Mouse (Mus musculus): ENCODE data around the gene B3galt4. TPM values are rescaled to one million over a fixed set of nuclear protein-coding genes. Genes with fewer than 3 reads are reported as not detected.
"Not testable (repeated sequence)": the region's sequence is repeated elsewhere in the genome, so short reads cannot be mapped to it uniquely, and the experiment has no call there.

B3galt4 gene
- total RNA-seq (2014; rRNA removed) (8.9 and 12.3 TPM in 2 replicates), polyA plus RNA-seq (2015; fragmentation: Nextera tagmentation; extraction: Ambion mirVana) (10.7 and 11.6 TPM in 2 replicates)

DNA sequence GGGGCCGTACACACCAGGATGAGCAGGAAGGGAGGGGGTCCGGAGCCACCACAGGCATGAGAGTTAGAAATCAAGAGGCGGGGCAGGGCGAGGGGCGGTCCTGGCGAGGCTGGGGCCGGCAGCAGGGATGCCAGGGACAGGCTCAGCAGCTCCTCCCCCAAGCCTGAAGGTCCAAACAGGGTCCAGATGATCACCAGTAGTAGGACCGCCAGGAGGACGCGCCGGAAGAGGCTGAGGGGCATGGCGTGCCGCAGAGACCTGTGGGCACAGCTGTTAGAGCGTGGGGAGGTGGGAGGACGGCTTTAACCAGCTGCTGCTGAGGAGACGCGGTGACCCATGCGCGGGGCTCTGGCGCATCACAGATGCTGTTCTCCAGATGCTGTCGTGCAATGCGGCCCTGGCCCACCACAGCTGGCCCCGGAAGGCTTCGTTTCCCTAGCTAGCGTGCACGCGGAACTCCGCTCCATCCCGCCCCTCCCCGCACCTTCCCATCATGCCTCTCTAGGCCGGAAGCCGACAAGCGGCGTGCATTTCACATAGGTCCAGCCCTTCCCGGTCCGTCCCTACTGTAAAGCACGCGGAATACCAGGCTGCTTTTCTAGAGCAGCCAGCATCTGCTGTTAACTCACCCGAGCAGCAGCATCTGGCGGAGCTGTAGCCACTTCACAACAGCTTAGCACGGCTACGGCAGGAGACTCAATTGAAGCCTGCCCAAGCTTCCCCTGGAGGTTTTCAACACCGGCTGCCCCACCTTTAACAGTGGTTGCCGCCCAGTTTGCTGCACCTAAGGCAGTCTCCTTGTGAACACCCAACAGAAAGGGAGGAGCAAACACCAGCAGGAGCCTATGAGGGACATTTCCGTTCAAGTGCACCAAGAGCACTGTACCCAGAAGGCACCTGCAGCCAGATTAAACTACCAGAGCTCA lies at the start of gene B3galt4:
Gene B3galt4 (minus strand): TSS at position 468 of the 926 bp plus-strand sequence.
- peaks cover 15% of the 10 kb centered on the region; the same call in 1 of the 2 replicates for H3K4me1 ChIP-seq (ENCODE audit: insufficient read depth, low read length)
- peak; percentile 92 for DNase-seq (ENCODE audit: low spot score)
- H3K4me2 ChIP-seq (ENCODE audit: low read depth, low read length), result peak within 1 kb of the TSS; percentile 89
- H3K27me3 ChIP-seq (ENCODE audit: insufficient read depth, low read length), result no peaks in the 10 kb centered on the region
- WGBS, result 1% methylated on average over 38 of the region's 45 CpGs
- peak within 1 kb of the TSS; percentile 50 for H3K4me3 ChIP-seq (ENCODE audit: low read length)
- ATAC-seq, result peak; percentile 85
- no peaks in the 10 kb centered on the region for H3K9me3 ChIP-seq (ENCODE audit: low read length)
- peak within 1 kb of the TSS; percentile 77 for H3K9ac ChIP-seq (replicated peaks; ENCODE audit: low read length)
- H3K27ac ChIP-seq, result peak within 1 kb of the TSS; percentile 91
- H3K36me3 ChIP-seq (ENCODE audit: insufficient read depth, low read length), result peaks cover 11% of the 10 kb centered on the region
- TF ChIP-seq CTCF (IDR thresholded peaks at IDR 0.05; ENCODE audit: low read depth), result peak; percentile 36

GRCm38 (mm10) chr17:34000796-34001195 lies 49.5 kb upstream of the B3galt4 start:
- WGBS, result 63% methylated on average over 2 of the region's 2 CpGs
- H3K27me3 ChIP-seq (ENCODE audit: insufficient read depth, low read length); ATAC-seq; H3K36me3 ChIP-seq (ENCODE audit: insufficient read depth, low read length); H3K4me3 ChIP-seq (ENCODE audit: low read length); H3K9me3 ChIP-seq (ENCODE audit: low read length); H3K4me1 ChIP-seq (ENCODE audit: insufficient read depth, low read length); DNase-seq (ENCODE audit: low spot score); H3K4me2 ChIP-seq (ENCODE audit: low read depth, low read length); H3K27ac ChIP-seq; H3K9ac ChIP-seq (replicated peaks; ENCODE audit: low read length): not testable (repeated sequence)

- Histone ChIP-seq H3K27ac (no peak within 1 kb of the TSS), H3K9me3 (ENCODE audit: low read length) (no peaks in the 10 kb centered on the region), H3K4me2 (ENCODE audit: low read depth, low read length) (peak within 1 kb of the TSS; percentile 76), H3K4me1 (ENCODE audit: insufficient read depth, low read length) (no peaks in the 10 kb centered on the region), H3K27me3 (ENCODE audit: insufficient read depth, low read length) (no peaks in the 10 kb centered on the region; the same call in 1 of the 2 replicates), H3K36me3 (ENCODE audit: insufficient read depth, low read length) (no peaks in the 10 kb centered on the region), H3K4me3 (ENCODE audit: low read length) (peak within 1 kb of the TSS; percentile 45), H3K9ac (replicated peaks; ENCODE audit: low read length) (no peak within 1 kb of the TSS; the same call in 1 of the 2 replicates)
- under 1% methylated on average over 30 of the region's 30 CpGs for WGBS
- peak; percentile 76 for DNase-seq (ENCODE audit: low spot score)
- ATAC-seq, result peak; percentile 92
- no peak for TF ChIP-seq CTCF (IDR thresholded peaks at IDR 0.05; ENCODE audit: low read depth)
These were observed 48.9 kb upstream of the B3galt4 start, which contains the start of gene H2-K1 for GRCm38 (mm10) chr17:34000150-34000537. Gene H2-K1, minus strand, starts transcription at chr17:34000347.

- Histone ChIP-seq H3K27me3 (ENCODE audit: insufficient read depth, low read length) (no peaks in the 10 kb centered on the region; the same call in 1 of the 2 replicates), H3K36me3 (ENCODE audit: insufficient read depth, low read length) (no peaks in the 10 kb centered on the region), H3K4me3 (ENCODE audit: low read length) (peak overlapping the region; percentile 45), H3K9ac (replicated peaks; ENCODE audit: low read length) (no peak overlapping the region; the same call in 1 of the 2 replicates), H3K4me1 (ENCODE audit: insufficient read depth, low read length) (no peaks in the 10 kb centered on the region), H3K27ac (no peak overlapping the region), H3K9me3 (ENCODE audit: low read length) (no peaks in the 10 kb centered on the region), H3K4me2 (ENCODE audit: low read depth, low read length) (peak overlapping the region; percentile 76)
- 2% methylated on average over 81 of the region's 87 CpGs for whole genome bisulfite sequencing
- TF ChIP-seq CTCF (IDR thresholded peaks at IDR 0.05; ENCODE audit: low read depth), result no peak
- DNase-seq (ENCODE audit: low spot score) (no peak), ATAC-seq (peak; percentile 69)
These were observed 48.3 kb upstream of the B3galt4 start for GRCm38 (mm10) chr17:33999341-34000149.

GRCm38 (mm10) chr17:33998697-33999096 lies 47.4 kb upstream of the B3galt4 start:
- not testable (repeated sequence) for H3K27me3 ChIP-seq (ENCODE audit: insufficient read depth, low read length); ATAC-seq; H3K9me3 ChIP-seq (ENCODE audit: low read length); H3K4me3 ChIP-seq (ENCODE audit: low read length); H3K4me1 ChIP-seq (ENCODE audit: insufficient read depth, low read length); H3K27ac ChIP-seq; H3K4me2 ChIP-seq (ENCODE audit: low read depth, low read length); H3K36me3 ChIP-seq (ENCODE audit: insufficient read depth, low read length); H3K9ac ChIP-seq (replicated peaks; ENCODE audit: low read length); DNase-seq (ENCODE audit: low spot score)
- 59% methylated on average over 5 of the region's 5 CpGs for WGBS

DNA sequence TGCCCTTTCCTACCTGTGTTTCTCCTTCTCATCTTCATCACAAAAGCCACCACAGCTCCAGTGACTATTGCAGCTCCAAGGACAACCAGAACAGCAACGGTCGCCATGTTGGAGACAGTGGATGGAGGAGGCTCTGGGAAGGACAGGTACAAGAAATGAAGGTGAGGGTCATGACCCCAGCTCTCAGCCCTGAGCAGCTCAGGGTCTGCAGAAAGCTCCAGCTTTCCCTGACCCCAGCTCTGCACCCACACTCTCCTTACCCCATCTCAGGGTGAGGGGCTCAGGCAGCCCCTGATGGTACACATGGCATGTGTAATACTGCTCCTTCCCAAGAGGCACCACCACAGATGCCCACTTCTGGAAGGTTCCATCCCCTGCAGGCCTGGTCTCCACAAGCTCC lies 45.7 kb upstream of the B3galt4 start:
- H3K27ac ChIP-seq; H3K27me3 ChIP-seq (ENCODE audit: insufficient read depth, low read length); DNase-seq (ENCODE audit: low spot score); H3K9me3 ChIP-seq (ENCODE audit: low read length); ATAC-seq; H3K4me1 ChIP-seq (ENCODE audit: insufficient read depth, low read length); H3K36me3 ChIP-seq (ENCODE audit: insufficient read depth, low read length); H3K4me2 ChIP-seq (ENCODE audit: low read depth, low read length); H3K9ac ChIP-seq (replicated peaks; ENCODE audit: low read length); H3K4me3 ChIP-seq (ENCODE audit: low read length): not testable (repeated sequence)
- WGBS, result 98% methylated on average over 2 of the region's 2 CpGs
